Mouse (Mus musculus) hindbrain, embryonic 11.5 days (tissue): Measurements from ENCODE around the gene Hist2h2bb. TPM values are rescaled to one million over a fixed set of nuclear protein-coding genes. Genes with fewer than 3 reads are reported as not detected.
"Not testable (repeated sequence)": the region's sequence is repeated elsewhere in the genome, so short reads cannot be mapped to it uniquely, and the experiment has no call there.

Source experiments
- ATAC-seq: fragments of 200-750 bp; cut with Nextera tagmentation; 2 replicates; pipeline ENCODE4 v1.8.0; 2017; ENCODE audit warnings: mild to moderate bottlenecking, moderate TSS enrichment, moderate library complexity; ENCODE audit not compliant: low FRiP score
- DNase-seq: peaks from one replicate; pipeline ENCODE4 v3.0.0-alpha.2; 2015; ENCODE audit warnings: low spot score
- H3K27ac ChIP-seq: fragments of 300-500 bp; sonication (generic); 2 replicates; pipeline ENCODE4 v1.5.1; 2014; ENCODE audit warnings: mild to moderate bottlenecking, low read depth, low read length
- H3K27me3 ChIP-seq: fragments of 300-500 bp; sonication (generic); 2 replicates; pipeline ENCODE4 v1.6.1; 2014; ENCODE audit warnings: mild to moderate bottlenecking, low read length, moderate library complexity, mixed read lengths; ENCODE audit not compliant: control insufficient read depth, insufficient read depth
- H3K36me3 ChIP-seq: fragments of 300-500 bp; sonication (generic); 2 replicates; pipeline ENCODE4 v1.6.1; 2014; ENCODE audit warnings: mild to moderate bottlenecking, low read length, moderate library complexity, mixed read lengths; ENCODE audit not compliant: control insufficient read depth, insufficient read depth
- H3K4me1 ChIP-seq: fragments of 300-500 bp; sonication (generic); replicated peaks from 2 replicates; pipeline ENCODE4 v1.6.1; 2014; ENCODE audit warnings: low read length, mixed read lengths; ENCODE audit not compliant: control insufficient read depth, insufficient read depth
- H3K4me2 ChIP-seq: fragments of 300-500 bp; sonication (generic); replicated peaks from 2 replicates; pipeline ENCODE4 v1.6.1; 2014; ENCODE audit warnings: mild to moderate bottlenecking, low read depth, low read length
- H3K4me3 ChIP-seq: fragments of 300-500 bp; sonication (generic); 2 replicates; pipeline ENCODE4 v1.5.1; 2014; ENCODE audit warnings: low read depth, low read length
- H3K9ac ChIP-seq: fragments of 300-500 bp; sonication (generic); 2 replicates; pipeline ENCODE4 v1.6.1; 2014; ENCODE audit warnings: low read depth, low read length
- H3K9me3 ChIP-seq: fragments of 300-500 bp; sonication (generic); 2 replicates; pipeline ENCODE4 v1.6.1; 2016; ENCODE audit warnings: low read length; ENCODE audit not compliant: control insufficient read depth
- WGBS: fragments of 180-500 bp; shearing (Covaris S2); extraction: QIAGEN DNeasy Blood & Tissue Kit; methylation state at CpG from one replicate; pipeline ENCODE4 v1.1.7; 2014; 5-methylcytosine and 5-hydroxymethylcytosine counted together
- polyA plus RNA-seq: library from polyadenylated mRNA; unstranded; fragments of >200 nt; fragmentation: Nextera tagmentation; extraction: Ambion mirVana; gene quantifications from 2 replicates; pipeline ENCODE4 v1.2.1, GENCODE M21; 2014

Hist2h2bb gene
- polyA plus RNA-seq, 1 experiment from 2014 or later: 16.9 TPM

DNA sequence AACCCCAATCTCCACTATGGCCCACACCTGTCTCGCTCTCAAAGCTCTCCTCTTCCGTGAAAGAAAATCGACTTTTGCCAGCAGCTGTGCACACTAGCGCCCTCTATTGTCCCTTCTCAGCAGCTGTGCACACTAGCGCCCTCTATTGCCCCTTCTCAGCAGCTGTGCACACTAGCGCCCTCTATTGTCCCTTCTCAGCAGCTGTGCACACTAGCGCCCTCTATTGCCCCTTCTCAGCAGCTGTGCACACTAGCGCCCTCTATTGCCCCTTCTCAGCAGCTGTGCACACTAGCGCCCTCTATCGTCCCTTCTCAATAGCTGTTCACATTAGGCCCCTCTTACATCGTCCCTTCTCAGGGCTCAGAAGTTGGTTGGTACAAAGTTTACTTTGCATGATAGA is 17.8 kb downstream of the Hist2h2bb start:
- not testable (repeated sequence) for H3K27ac ChIP-seq, DNase-seq, H3K9ac ChIP-seq, ATAC-seq, H3K4me3 ChIP-seq, H3K27me3 ChIP-seq, H3K9me3 ChIP-seq, H3K36me3 ChIP-seq, H3K4me2 ChIP-seq, H3K4me1 ChIP-seq
- WGBS: 92% methylated on average over 11 of the region's 11 CpGs

- no peaks in the 10 kb centered on the region for H3K4me1 ChIP-seq
- no peak overlapping the region for H3K4me3 ChIP-seq
- peaks cover under 1% of the 10 kb centered on the region; the same call in 1 of the 2 replicates for H3K27me3 ChIP-seq
- no peaks in the 10 kb centered on the region for H3K9me3 ChIP-seq
- ATAC-seq (no peak), DNase-seq (no peak)
- no peak overlapping the region for H3K4me2 ChIP-seq
- H3K9ac ChIP-seq: no peak overlapping the region
- H3K36me3 ChIP-seq: no peaks in the 10 kb centered on the region
- H3K27ac ChIP-seq: no peak overlapping the region
- 77% methylated on average over 3 of the region's 3 CpGs for WGBS
Measured at GRCm38 (mm10) chr3:96289201-96289600, 19.6 kb downstream of the Hist2h2bb start.

DNA sequence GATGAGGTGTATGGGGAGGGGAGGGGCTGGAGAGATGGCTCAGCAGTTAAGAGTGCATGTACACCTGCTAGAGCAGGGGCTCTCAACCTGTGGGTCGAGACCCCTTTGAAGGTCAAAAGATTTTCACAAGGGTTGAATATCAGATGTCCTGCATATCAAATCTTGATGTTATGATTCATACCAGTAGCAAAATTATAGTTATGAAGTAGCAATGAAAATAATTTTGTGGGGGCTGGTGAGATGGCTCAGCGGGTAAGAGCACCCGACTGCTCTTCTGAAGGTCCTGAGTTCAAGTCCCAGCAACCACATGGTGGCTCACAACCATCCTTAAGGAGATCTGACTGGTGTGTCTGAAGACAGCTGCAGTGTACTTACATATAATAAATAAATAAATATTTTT is 21.2 kb downstream of the Hist2h2bb start:
- H3K9ac ChIP-seq, H3K9me3 ChIP-seq, H3K4me2 ChIP-seq, H3K36me3 ChIP-seq, ATAC-seq, DNase-seq, H3K4me3 ChIP-seq, H3K4me1 ChIP-seq, H3K27ac ChIP-seq, H3K27me3 ChIP-seq: not testable (repeated sequence)
- 95% methylated on average over 3 of the region's 3 CpGs for WGBS

- no peak overlapping the region for H3K4me2 ChIP-seq
- 65% methylated on average over 6 of the region's 6 CpGs for WGBS
- H3K9ac ChIP-seq: no peak overlapping the region
- ATAC-seq (no peak), DNase-seq (no peak)
- H3K27me3 ChIP-seq: no peaks in the 10 kb centered on the region
- no peak overlapping the region for H3K4me3 ChIP-seq
- no peaks in the 10 kb centered on the region for H3K4me1 ChIP-seq
- H3K36me3 ChIP-seq: no peaks in the 10 kb centered on the region
- no peak overlapping the region for H3K27ac ChIP-seq
- H3K9me3 ChIP-seq: no peaks in the 10 kb centered on the region
Measured at GRCm38 (mm10) chr3:96292641-96293040, 23.1 kb downstream of the Hist2h2bb start.

GRCm38 (mm10) chr3:96293368-96293767 is 23.8 kb downstream of the Hist2h2bb start:
- Histone ChIP-seq H3K9ac (no peak overlapping the region), H3K36me3 (no peaks in the 10 kb centered on the region), H3K9me3 (no peaks in the 10 kb centered on the region), H3K4me2 (no peak overlapping the region), H3K4me3 (no peak overlapping the region), H3K4me1 (no peaks in the 10 kb centered on the region), H3K27ac (no peak overlapping the region), H3K27me3 (no peaks in the 10 kb centered on the region)
- DNase-seq: no peak
- WGBS: 57% methylated on average over 5 of the region's 5 CpGs
- ATAC-seq: no peak

DNA sequence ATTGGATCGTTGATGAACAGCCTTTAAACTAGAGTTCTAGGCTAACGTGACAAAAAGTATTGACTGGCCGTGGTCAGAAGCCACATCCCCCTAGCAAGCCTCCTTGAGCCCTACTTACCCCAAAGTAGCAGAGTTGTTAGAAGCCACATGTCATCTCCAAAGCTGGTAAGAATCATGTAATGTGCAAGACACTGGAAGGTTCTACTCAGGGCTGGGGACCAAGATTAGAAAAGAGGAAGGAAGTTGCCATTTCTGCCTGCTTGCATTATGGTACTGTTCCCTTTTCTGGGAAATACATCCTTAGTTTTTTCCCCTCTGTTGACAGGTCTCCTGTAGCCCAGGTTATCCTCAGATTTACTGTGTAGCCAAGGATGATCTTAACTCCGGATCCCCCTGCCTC is 24.2 kb downstream of the Hist2h2bb start, which contains the start of gene Fcgr1:
TSS of gene Fcgr1 (minus strand) at position 183 of the 400 bp plus-strand sequence.
- Histone ChIP-seq H3K4me2 (no peak within 1 kb of the TSS), H3K9me3 (no peaks in the 10 kb centered on the region), H3K9ac (no peak within 1 kb of the TSS), H3K4me1 (no peaks in the 10 kb centered on the region), H3K27ac (no peak within 1 kb of the TSS), H3K4me3 (no peak within 1 kb of the TSS), H3K27me3 (no peaks in the 10 kb centered on the region), H3K36me3 (no peaks in the 10 kb centered on the region)
- 83% methylated on average over 4 of the region's 4 CpGs for WGBS
- ATAC-seq: no peak
- DNase-seq: no peak

- ATAC-seq (no peak), DNase-seq (no peak)
- Histone ChIP-seq H3K4me1 (no peaks in the 10 kb centered on the region), H3K36me3 (no peaks in the 10 kb centered on the region), H3K4me3 (no peak overlapping the region), H3K27ac (no peak overlapping the region), H3K9me3 (no peaks in the 10 kb centered on the region), H3K27me3 (no peaks in the 10 kb centered on the region), H3K4me2 (no peak overlapping the region), H3K9ac (no peak overlapping the region)
- WGBS: 90% methylated on average over 4 of the region's 4 CpGs
Measured at GRCm38 (mm10) chr3:96298360-96298759, 28.8 kb downstream of the Hist2h2bb start.

GRCm38 (mm10) chr3:96299562-96299961 is 30.0 kb downstream of the Hist2h2bb start:
- H3K27me3 ChIP-seq: no peaks in the 10 kb centered on the region
- no peak overlapping the region for H3K4me3 ChIP-seq
- DNase-seq: no peak
- no peak overlapping the region for H3K9ac ChIP-seq
- no peaks in the 10 kb centered on the region for H3K4me1 ChIP-seq
- 98% methylated on average over 2 of the region's 2 CpGs for WGBS
- no peak for ATAC-seq
- H3K36me3 ChIP-seq: no peaks in the 10 kb centered on the region
- H3K27ac ChIP-seq: no peak overlapping the region
- no peak overlapping the region for H3K4me2 ChIP-seq
- no peaks in the 10 kb centered on the region for H3K9me3 ChIP-seq

DNA sequence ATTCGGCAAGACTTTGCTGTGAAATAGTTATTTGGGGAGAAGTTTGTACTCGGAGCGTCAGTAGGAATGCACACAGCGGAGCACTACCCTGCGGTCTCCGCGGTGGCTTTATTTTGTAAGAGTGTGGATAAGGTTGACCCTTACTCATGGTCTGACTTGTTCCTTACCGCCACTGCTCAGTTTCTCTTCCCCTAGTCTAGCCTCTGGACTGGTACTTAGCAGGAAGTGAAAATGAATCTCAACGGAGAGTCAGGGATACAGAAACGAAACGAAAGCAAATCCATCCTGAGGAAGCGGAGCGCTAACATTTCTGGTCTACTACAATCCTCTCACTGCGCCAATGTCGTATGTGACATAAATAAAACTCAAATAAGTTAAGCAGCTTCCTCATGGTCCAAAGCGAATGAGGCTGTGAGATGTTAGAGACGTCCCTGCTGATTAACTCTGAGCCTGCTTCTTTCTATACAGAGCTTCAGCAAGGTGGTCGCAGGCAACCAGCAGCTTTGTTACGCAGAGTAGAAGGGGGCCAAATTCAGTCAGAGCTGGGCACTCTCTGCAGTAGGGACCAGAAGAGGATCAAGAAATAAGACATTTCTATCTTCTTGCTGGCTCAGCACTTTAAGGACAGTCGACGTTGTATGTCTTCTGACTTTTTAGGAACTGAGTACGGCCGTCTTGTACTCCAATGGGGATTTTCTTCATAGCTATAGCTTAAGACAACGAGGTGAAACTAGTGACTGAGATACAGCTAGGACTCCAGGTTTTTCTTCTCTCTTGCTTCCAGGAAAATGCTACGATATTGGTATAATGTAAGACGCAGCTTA is 31.4 kb downstream of the Hist2h2bb start:
- H3K27me3 ChIP-seq: no peaks in the 10 kb centered on the region
- ATAC-seq (no peak), DNase-seq (no peak)
- H3K4me3 ChIP-seq: no peak overlapping the region
- H3K4me1 ChIP-seq: no peaks in the 10 kb centered on the region
- WGBS: 75% methylated on average over 26 of the region's 26 CpGs
- no peak overlapping the region for H3K4me2 ChIP-seq
- H3K27ac ChIP-seq: no peak overlapping the region
- H3K36me3 ChIP-seq: no peaks in the 10 kb centered on the region
- no peaks in the 10 kb centered on the region for H3K9me3 ChIP-seq
- H3K9ac ChIP-seq: no peak overlapping the region
